ENCODE assay signal across 30 mouse cellular contexts in the genomic region with DNA sequence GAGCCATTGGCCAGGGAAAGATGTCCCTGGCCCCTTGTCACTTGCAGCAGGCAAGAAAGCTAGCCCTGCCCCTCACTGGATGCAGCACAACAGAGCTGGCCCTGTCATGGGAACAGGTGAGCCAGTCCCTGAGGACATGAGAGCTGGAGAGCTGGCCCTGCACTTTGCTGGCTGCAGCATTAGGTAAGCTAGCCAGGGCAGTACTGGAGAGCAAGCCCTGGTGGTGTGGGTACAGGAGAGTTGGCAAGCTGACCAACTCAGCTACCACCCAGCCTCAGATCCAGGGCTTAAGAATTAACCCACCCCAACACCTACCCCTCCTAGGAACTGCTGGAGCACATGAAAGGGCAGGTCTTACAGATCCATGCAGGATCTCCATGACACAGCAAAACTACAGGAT.
DNase-seq lines count a peak whose midpoint lies in the region; ATAC-seq lines count a peak whose summit lies in the region.
"Had no signal": no experiment of that assay in that cellular context is flagged by ENCODE, and none has a peak within 500 bp of the region (broad histone marks: within the 10 kb centered on the region; RNA-seq: fewer than 3 reads in every experiment).

No protein-coding gene starts in this region.

- H3K9ac ChIP-seq in heart, embryonic 11.5 days (ENCODE audit: low read depth, low read length) = no peak overlapping the region
- no peak overlapping the region for H3K9ac ChIP-seq in liver, embryonic 15.5 days
- no peak overlapping the region for H3K9ac ChIP-seq in kidney, embryonic 16.5 days (replicated peaks; ENCODE audit: low read length)
- H3K9ac ChIP-seq: embryonic facial prominence, embryonic 13.5 days; forebrain, embryonic 15.5 days; hindbrain, embryonic 13.5 days; limb, embryonic 15.5 days; liver, embryonic 14.5 days; lung, embryonic 14.5 days had no signal

- H3K9me3 ChIP-seq in heart, embryonic 11.5 days (replicated peaks; ENCODE audit: control insufficient read depth, low read length) = no peaks in the 10 kb centered on the region
- no peaks in the 10 kb centered on the region for H3K9me3 ChIP-seq in liver, embryonic 15.5 days (replicated peaks)
- no peaks in the 10 kb centered on the region for H3K9me3 ChIP-seq in kidney, embryonic 16.5 days (ENCODE audit: low read length)
- H3K9me3 ChIP-seq: embryonic facial prominence, embryonic 13.5 days; forebrain, embryonic 10.5 days; forebrain, embryonic 15.5 days; heart, embryonic 10.5 days; hindbrain, embryonic 13.5 days; limb, embryonic 10.5 days; limb, embryonic 15.5 days had no signal

- H3K36me3 ChIP-seq in heart, embryonic 11.5 days (ENCODE audit: control insufficient read depth, insufficient read depth, low read length) = no peaks in the 10 kb centered on the region
- no peaks in the 10 kb centered on the region for H3K36me3 ChIP-seq in liver, embryonic 15.5 days (replicated peaks)
- peaks cover 3% of the 10 kb centered on the region; the same call in 1 of the 2 replicates for H3K36me3 ChIP-seq in kidney, embryonic 16.5 days (ENCODE audit: insufficient read depth, low read length)
- H3K36me3 ChIP-seq: embryonic facial prominence, embryonic 13.5 days; forebrain, embryonic 15.5 days; heart, embryonic 10.5 days; limb, embryonic 15.5 days had no signal

- no peak overlapping the region for H3K4me2 ChIP-seq in heart, embryonic 11.5 days
- H3K4me2 ChIP-seq in liver, embryonic 15.5 days = no peak overlapping the region
- H3K4me2 ChIP-seq in kidney, embryonic 16.5 days (replicated peaks; ENCODE audit: low read depth, low read length) = no peak overlapping the region
- H3K4me2 ChIP-seq: embryonic facial prominence, embryonic 13.5 days; forebrain, embryonic 15.5 days; hindbrain, embryonic 13.5 days; limb, embryonic 15.5 days; lung, embryonic 14.5 days had no signal

- no peak overlapping the region for H3K27ac ChIP-seq in heart, embryonic 11.5 days (ENCODE audit: low read depth, low read length)
- no peak overlapping the region for H3K27ac ChIP-seq in liver, embryonic 15.5 days (replicated peaks)
- no peak overlapping the region for H3K27ac ChIP-seq in kidney, embryonic 16.5 days (ENCODE audit: low read length)
- H3K27ac ChIP-seq: embryonic facial prominence, embryonic 13.5 days; forebrain, embryonic 10.5 days; forebrain, embryonic 15.5 days; heart, embryonic 10.5 days; hindbrain, embryonic 13.5 days; layer of hippocampus, adult 2 months; limb, embryonic 10.5 days; limb, embryonic 15.5 days; liver, embryonic 14.5 days; stomach, postnatal 0 days had no signal

- peaks cover 23% of the 10 kb centered on the region for H3K4me1 ChIP-seq in heart, embryonic 11.5 days (ENCODE audit: control insufficient read depth, insufficient read depth, low read length)
- peaks cover 2% of the 10 kb centered on the region; the same call in 1 of the 2 replicates for H3K4me1 ChIP-seq in liver, embryonic 15.5 days (replicated peaks)
- 0 out of 2 replicates have a peak, but pooled peaks cover 3% of the 10 kb centered on the region for H3K4me1 ChIP-seq in kidney, embryonic 16.5 days (ENCODE audit: insufficient read depth, low read length)
- H3K4me1 ChIP-seq: limb, embryonic 10.5 days; limb, embryonic 15.5 days had no signal

- DNase-seq in heart, adult 11 months = peak; percentile 91
- no peak for DNase-seq in liver
- peak; percentile 65 for DNase-seq in skeletal muscle tissue, adult 2 months (ENCODE audit: low read depth, low spot score)
- no peak for DNase-seq in urinary bladder, adult 2 months (ENCODE audit: low spot score)
- DNase-seq in cerebellum, adult 9-10 months = no peak
- DNase-seq: adrenal gland, postnatal 10 days; cerebellum, adult 11 months; heart, postnatal 4 days; lung, embryonic 14.5 days; lung, postnatal 14 days; right cerebral cortex, postnatal 25 days; spleen, adult 18-20 months; thymus, adult 18-20 months; thymus, postnatal 25 days had no signal

- no peak overlapping the region for H3K4me3 ChIP-seq in heart, embryonic 11.5 days (ENCODE audit: low read depth, low read length)
- H3K4me3 ChIP-seq in liver, embryonic 15.5 days (replicated peaks) = no peak overlapping the region
- no peak overlapping the region for H3K4me3 ChIP-seq in kidney, embryonic 16.5 days (ENCODE audit: low read length)
- H3K4me3 ChIP-seq: embryonic facial prominence, embryonic 13.5 days; forebrain, embryonic 10.5 days; forebrain, embryonic 15.5 days; heart, embryonic 10.5 days; hindbrain, embryonic 13.5 days; layer of hippocampus, adult 2 months; limb, embryonic 10.5 days; limb, embryonic 15.5 days had no signal

- ATAC-seq in heart, embryonic 11.5 days (replicated peaks; ENCODE audit: insufficient number of reproducible peaks, low FRiP score, low TSS enrichment) = no peak
- ATAC-seq in liver, embryonic 15.5 days (ENCODE audit: insufficient read depth) = 0 out of 2 replicates have a peak, but pooled peaks have one; percentile 12
- 0 out of 2 replicates have a peak, but pooled peaks have one; percentile 12 for ATAC-seq in kidney, embryonic 16.5 days (ENCODE audit: low FRiP score, low TSS enrichment)
- ATAC-seq: forebrain, embryonic 15.5 days; intestine, postnatal 0 days; midbrain, embryonic 16.5 days; Patski had no signal

- no peaks in the 10 kb centered on the region for H3K27me3 ChIP-seq in heart, embryonic 11.5 days (ENCODE audit: control insufficient read depth, insufficient read depth, low read length)
- H3K27me3 ChIP-seq in liver, embryonic 15.5 days = no peaks in the 10 kb centered on the region
- H3K27me3 ChIP-seq in kidney, embryonic 16.5 days (ENCODE audit: insufficient read depth, low read length) = no peaks in the 10 kb centered on the region
- H3K27me3 ChIP-seq: embryonic facial prominence, embryonic 13.5 days; forebrain, embryonic 15.5 days; hindbrain, embryonic 13.5 days; limb, embryonic 15.5 days; Patski had no signal

Comparison
In these comparisons a context has a peak if more than half of its experiments do, and no peak if none do; other contexts are left out.
1. DNase-seq: peak in heart, adult 11 months (single experiment) and skeletal muscle tissue, adult 2 months (single experiment); none in liver (single experiment), urinary bladder, adult 2 months (single experiment) and cerebellum, adult 9-10 months (single experiment).